Mouse (Mus musculus) heart, postnatal 0 days (tissue): Measurements from ENCODE around the gene Spag6l. TPM values are rescaled to one million over a fixed set of nuclear protein-coding genes. Genes with fewer than 3 reads are reported as not detected.
A peak's percentile ranks its signal among the peaks of the same experiment; 100 is the strongest.

Experiments
- ATAC-seq: fragments of 200-750 bp; cut with Nextera tagmentation; 2 replicates; pipeline ENCODE4 v1.8.0; 2017; ENCODE audit warnings: low read depth, moderate number of reproducible peaks, moderate library complexity; ENCODE audit not compliant: insufficient read depth
- DNase-seq: peaks from one replicate; pipeline ENCODE4 v3.0.0-alpha.2; 2016; ENCODE audit warnings: low spot score
- H3K27ac ChIP-seq: fragments of 300-500 bp; sonication (generic); 2 replicates; pipeline ENCODE4 v1.5.1; 2014; ENCODE audit warnings: low read depth, mild to moderate bottlenecking
- H3K27me3 ChIP-seq: fragments of 300-500 bp; sonication (generic); 2 replicates; pipeline ENCODE4 v1.6.1; 2014; ENCODE audit warnings: low read length, mixed read lengths; ENCODE audit not compliant: control insufficient read depth, insufficient read depth
- H3K36me3 ChIP-seq: fragments of 300-500 bp; sonication (generic); replicated peaks from 2 replicates; pipeline ENCODE4 v1.6.1; 2014; ENCODE audit warnings: low read length, mixed read lengths; ENCODE audit not compliant: control insufficient read depth, insufficient read depth
- H3K4me1 ChIP-seq: fragments of 300-500 bp; sonication (generic); 2 replicates; pipeline ENCODE4 v1.6.1; 2014; ENCODE audit warnings: antibody characterized with exemption; ENCODE audit not compliant: control insufficient read depth, insufficient read depth
- H3K4me2 ChIP-seq: fragments of 300-500 bp; sonication (generic); 2 replicates; pipeline ENCODE4 v1.6.1; 2014; ENCODE audit warnings: low read depth, mild to moderate bottlenecking, low read length, moderate library complexity
- H3K4me3 ChIP-seq: fragments of 300-500 bp; sonication (generic); 2 replicates; pipeline ENCODE4 v1.5.1; 2014; ENCODE audit warnings: low read depth, low read length
- H3K9ac ChIP-seq: fragments of 300-500 bp; sonication (generic); replicated peaks from 2 replicates; pipeline ENCODE4 v1.6.1; 2014; ENCODE audit warnings: low read depth, low read length, mixed read lengths
- H3K9me3 ChIP-seq: fragments of 300-500 bp; sonication (generic); replicated peaks from 2 replicates; pipeline ENCODE4 v1.6.1; 2016; ENCODE audit warnings: low read length; ENCODE audit not compliant: control insufficient read depth
- CTCF ChIP-seq: IDR thresholded peaks from 2 replicates; pipeline ENCODE4 v1.5.1; 2016; ENCODE audit warnings: antibody characterized with exemption, control low read depth, low read depth
- EP300 ChIP-seq: IDR thresholded peaks from 2 replicates; pipeline ENCODE4 v1.6.1; 2016; ENCODE audit warnings: antibody characterized with exemption, low read depth
- WGBS: fragments of 180-500 bp; shearing (Covaris S2); extraction: QIAGEN DNeasy Blood & Tissue Kit; methylation state at CpG from one replicate; pipeline ENCODE4 v1.1.7; 2014; 5-methylcytosine and 5-hydroxymethylcytosine counted together
- polyA plus RNA-seq: library from polyadenylated mRNA; unstranded; fragments of >200 nt; fragmentation: Nextera tagmentation; extraction: Ambion mirVana; gene quantifications from 2 replicates; pipeline ENCODE4 v1.2.1, GENCODE M21; 2015
- total RNA-seq: library from RNA; depleted of rRNA; stranded (reverse); fragments of >200 nt; gene quantifications from 2 replicates; pipeline ENCODE4 v1.2.3, GENCODE M21; 2014; ENCODE audit warnings: low replicate concordance; rRNA removed

The Spag6l gene
- total RNA-seq (0.77 TPM in 1 of 2 replicates, not detected in the other), polyA plus RNA-seq (0.11 and 0.34 TPM in 2 replicates)

DNA sequence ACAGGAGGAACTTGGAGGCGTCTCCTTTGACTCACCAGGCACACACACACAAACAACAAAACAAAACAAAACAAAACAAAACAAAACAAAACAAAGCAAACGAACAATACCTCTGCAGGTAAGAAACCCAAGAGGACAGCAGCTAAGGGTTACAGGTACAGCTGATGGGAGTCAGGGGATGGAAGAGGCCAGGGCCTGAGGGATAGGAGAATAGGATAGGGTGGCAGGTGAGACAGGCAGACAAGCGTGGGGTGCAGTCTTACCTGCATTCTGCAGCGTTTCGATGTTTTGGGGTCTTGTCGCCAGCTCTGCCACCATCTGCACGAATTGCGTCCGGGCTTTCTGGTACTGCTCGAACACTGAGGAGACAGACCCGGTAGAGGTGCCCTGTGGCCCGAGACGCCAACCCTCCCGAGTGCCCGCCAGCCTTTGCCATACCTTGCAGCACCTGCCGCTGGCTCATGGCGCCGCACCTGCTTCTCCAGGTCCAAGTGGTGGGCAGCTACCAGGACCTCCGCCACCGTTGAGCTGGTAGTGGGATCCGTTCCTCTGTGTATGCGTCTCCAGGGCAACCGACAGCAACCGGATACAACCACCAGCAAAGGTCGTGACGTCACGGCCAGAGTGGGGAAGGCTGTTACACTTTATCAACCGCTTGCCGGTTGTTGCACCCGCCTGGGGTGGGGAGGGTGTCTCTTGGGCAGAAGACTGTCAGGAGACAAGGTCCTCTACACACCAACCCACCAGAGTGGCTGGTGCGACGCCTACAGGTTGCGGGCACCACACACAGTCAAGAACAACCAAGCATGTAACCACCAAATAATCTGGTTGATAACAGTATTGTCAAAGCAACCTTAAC, at the start of gene Spag6l:
TSS of gene Spag6l (minus strand) at position 700 of the 859 bp plus-strand sequence.
- Histone ChIP-seq H3K4me2 (peak within 1 kb of the TSS; percentile 87), H3K4me3 (peak within 1 kb of the TSS; percentile 52), H3K36me3 (no peaks in the 10 kb centered on the region), H3K27ac (no peak within 1 kb of the TSS), H3K27me3 (no peaks in the 10 kb centered on the region), H3K9ac (0 out of 2 replicates have a peak within 1 kb of the TSS, but pooled peaks have one; percentile 30), H3K4me1 (peaks cover 7% of the 10 kb centered on the region), H3K9me3 (no peaks in the 10 kb centered on the region)
- peak; percentile 73 for ATAC-seq
- TF ChIP-seq EP300: no peak
- TF ChIP-seq CTCF: peak; percentile 30; the same call in 1 of the 2 replicates
- 5% methylated on average over 33 of the region's 33 CpGs for WGBS
- DNase-seq: peak; percentile 31

DNA sequence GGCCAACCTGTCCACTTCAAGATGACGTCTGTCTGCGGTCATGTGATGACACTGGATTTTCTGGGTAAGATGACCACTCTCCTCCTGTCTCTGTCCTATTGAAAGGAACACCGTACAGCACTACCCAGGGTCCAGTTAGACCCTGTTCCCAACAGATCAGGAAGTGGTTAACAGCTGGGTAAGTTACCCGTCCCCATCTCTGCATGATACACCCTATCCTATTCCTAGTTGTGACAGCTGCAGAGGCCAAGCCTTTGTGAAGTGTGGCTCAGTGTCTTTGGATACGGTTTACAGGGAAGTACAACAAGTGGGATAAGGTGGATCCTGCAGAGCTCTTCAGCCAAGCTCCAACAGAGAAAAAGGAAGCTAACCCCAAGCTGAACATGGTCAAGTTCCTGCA, 49.8 kb upstream of the Spag6l start:
- no peak overlapping the region for H3K4me2 ChIP-seq
- H3K9me3 ChIP-seq: no peaks in the 10 kb centered on the region
- H3K36me3 ChIP-seq: peaks cover 87% of the 10 kb centered on the region
- H3K9ac ChIP-seq: no peak overlapping the region
- H3K27me3 ChIP-seq: no peaks in the 10 kb centered on the region
- no peak for DNase-seq
- WGBS: 87% methylated on average over 5 of the region's 5 CpGs
- H3K4me1 ChIP-seq: no peaks in the 10 kb centered on the region
- no peak for TF ChIP-seq EP300
- no peak for TF ChIP-seq CTCF
- no peak overlapping the region for H3K27ac ChIP-seq
- no peak for ATAC-seq
- H3K4me3 ChIP-seq: no peak overlapping the region

DNA sequence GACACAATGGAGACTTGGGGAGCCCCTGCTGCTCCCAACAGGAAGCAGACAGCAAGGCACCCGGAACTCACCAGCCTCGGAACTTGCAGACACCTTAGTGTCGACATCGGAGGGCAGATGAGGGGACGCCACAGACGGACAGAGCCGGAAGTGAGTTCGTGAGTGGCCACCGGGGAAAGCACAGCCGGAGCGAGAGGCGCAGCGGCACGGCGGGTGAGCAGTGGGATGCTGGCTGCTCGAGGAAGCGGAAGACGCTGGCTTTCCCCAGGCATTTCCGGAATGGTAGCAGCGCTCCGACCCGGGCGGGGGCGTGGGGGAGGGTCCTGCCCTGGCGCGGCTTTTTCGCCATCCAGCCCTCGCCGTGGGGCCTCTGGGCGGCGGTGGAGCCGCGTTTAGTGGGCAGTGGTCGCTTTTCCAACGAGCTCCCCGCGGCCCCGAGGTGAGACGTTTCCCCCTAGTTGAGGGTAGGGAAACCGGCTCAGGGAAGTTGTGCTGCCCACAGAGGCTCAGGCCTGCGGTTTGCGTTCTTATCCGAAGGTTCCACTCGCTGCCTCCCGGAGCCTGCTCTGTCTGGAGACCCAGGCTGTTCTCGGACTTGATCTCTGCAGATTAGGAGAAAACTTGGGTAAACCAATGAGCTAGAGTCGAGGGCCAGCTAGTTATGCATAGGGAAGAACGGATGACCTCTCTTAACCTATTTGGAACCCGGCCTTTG, 41.5 kb upstream of the Spag6l start, which contains the start of the genes Top3b and Vpreb1:
TSS of gene Top3b (plus strand) at position 120 of the 715 bp plus-strand sequence.
TSS of gene Vpreb1 (minus strand) at position 227 of the 715 bp plus-strand sequence.
- Histone ChIP-seq H3K4me3 (peak within 1 kb of the TSS; percentile 75), H3K27ac (peak within 1 kb of the TSS; percentile 96), H3K36me3 (peaks cover 7% of the 10 kb centered on the region; the same call in 1 of the 2 replicates), H3K4me1 (peaks cover 18% of the 10 kb centered on the region; the same call in 1 of the 2 replicates), H3K9me3 (no peaks in the 10 kb centered on the region), H3K9ac (peak within 1 kb of the TSS; percentile 85), H3K27me3 (no peaks in the 10 kb centered on the region), H3K4me2 (peak within 1 kb of the TSS; percentile 65)
- DNase-seq (peak; percentile 93), ATAC-seq (peak; percentile 97)
- 0% methylated on average over 49 of the region's 49 CpGs for WGBS
- TF ChIP-seq EP300 (peak; percentile 57; the same call in 1 of the 2 replicates), CTCF (peak; percentile 30; the same call in 1 of the 2 replicates)

DNA sequence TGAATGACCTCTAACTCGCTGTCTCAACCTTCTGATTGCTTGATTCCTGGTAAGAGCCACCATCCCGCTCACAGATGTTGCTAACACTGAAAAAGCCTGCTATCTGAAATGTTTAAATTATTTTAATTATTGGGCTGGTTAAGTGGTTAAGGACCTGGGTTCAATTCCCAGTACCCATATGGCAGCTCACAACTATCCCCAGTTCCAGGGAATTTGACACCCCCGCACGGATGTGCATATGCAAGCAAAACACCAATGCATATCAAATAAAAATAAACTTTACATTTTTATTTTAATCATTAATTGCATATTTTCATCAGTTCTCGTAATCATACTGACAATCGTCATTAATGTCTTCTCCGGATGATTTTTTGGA, 41.0 kb upstream of the Spag6l start:
- Histone ChIP-seq H3K9ac (no peak overlapping the region), H3K36me3 (0 out of 2 replicates have a peak, but pooled peaks cover 6% of the 10 kb centered on the region), H3K4me3 (peak overlapping the region; percentile 75), H3K4me1 (peaks cover 18% of the 10 kb centered on the region; the same call in 1 of the 2 replicates), H3K27me3 (no peaks in the 10 kb centered on the region), H3K9me3 (no peaks in the 10 kb centered on the region), H3K27ac (peak overlapping the region; percentile 61), H3K4me2 (peak overlapping the region; percentile 51)
- TF ChIP-seq EP300: no peak
- TF ChIP-seq CTCF: no peak
- DNase-seq (no peak), ATAC-seq (no peak)
- 39% methylated on average over 7 of the region's 7 CpGs for WGBS
